ENCODE assay signal across 18 mouse cellular contexts in genomic region chr13:113914551-113914971, GRCm38 (mm10).
DNase-seq lines count a peak whose midpoint lies in the region; ATAC-seq lines count a peak whose summit lies in the region.
"Had no signal": no experiment of that assay in that cellular context is flagged by ENCODE, and none has a peak within 500 bp of the region (broad histone marks: within the 10 kb centered on the region; RNA-seq: fewer than 3 reads in every experiment).

No protein-coding gene starts in this region.

- peak overlapping the region; percentile 1; the same call in 1 of the 2 replicates for H3K4me2 ChIP-seq in hindbrain, embryonic 16.5 days (ENCODE audit: low read length)
- no peak overlapping the region for H3K4me2 ChIP-seq in neural tube, embryonic 11.5 days (ENCODE audit: low read depth)
- H3K4me2 ChIP-seq: embryonic facial prominence, embryonic 15.5 days; heart, embryonic 13.5 days had no signal

- no peak for ATAC-seq in hindbrain, embryonic 16.5 days
- ATAC-seq in neural tube, embryonic 11.5 days (ENCODE audit: insufficient read depth, low FRiP score, low TSS enrichment) = peak; percentile 54; the same call in 1 of the 2 replicates
- ATAC-seq in megakaryocyte-erythroid progenitor cell, adult 5-6 weeks (replicated peaks; ENCODE audit: low FRiP score, low TSS enrichment, poor library complexity, severe bottlenecking) = no peak
- ATAC-seq: liver, postnatal 0 days had no signal

- peaks cover 24% of the 10 kb centered on the region for H3K4me1 ChIP-seq in hindbrain, embryonic 16.5 days (ENCODE audit: control insufficient read depth, insufficient read depth, low read depth, low read length)
- H3K4me1 ChIP-seq in neural tube, embryonic 11.5 days (ENCODE audit: control insufficient read depth, insufficient read depth, low read length) = peaks cover 23% of the 10 kb centered on the region

- no peaks in the 10 kb centered on the region for H3K36me3 ChIP-seq in hindbrain, embryonic 16.5 days (ENCODE audit: control insufficient read depth, insufficient read depth, low read length)
- no peaks in the 10 kb centered on the region for H3K36me3 ChIP-seq in neural tube, embryonic 11.5 days (ENCODE audit: control insufficient read depth, insufficient read depth, low read length)
- H3K36me3 ChIP-seq: embryonic facial prominence, embryonic 15.5 days; heart, embryonic 13.5 days had no signal

- intact Hi-C loops in heart, postnatal 36 days (cut with DNase I) = no loop called here

- H3K27ac ChIP-seq in hindbrain, embryonic 16.5 days (ENCODE audit: low read depth, low read length) = no peak overlapping the region
- H3K27ac ChIP-seq in neural tube, embryonic 11.5 days (ENCODE audit: low read depth, low read length) = no peak overlapping the region
- H3K27ac ChIP-seq: embryonic facial prominence, embryonic 15.5 days; heart, embryonic 13.5 days had no signal

- 14% methylated on average over 9 of the region's 9 CpGs for WGBS in hindbrain, embryonic 16.5 days
- 26% methylated on average over 9 of the region's 9 CpGs for WGBS in neural tube, embryonic 11.5 days

- no peaks in the 10 kb centered on the region for H3K27me3 ChIP-seq in hindbrain, embryonic 16.5 days (replicated peaks; ENCODE audit: control insufficient read depth, insufficient read depth, low read length)
- no peaks in the 10 kb centered on the region for H3K27me3 ChIP-seq in neural tube, embryonic 11.5 days (ENCODE audit: control insufficient read depth, insufficient read depth, low read length)
- H3K27me3 ChIP-seq: embryonic facial prominence, embryonic 15.5 days; heart, embryonic 13.5 days had no signal

- DNase-seq in heart, adult 11 months = peak; percentile 74
- no peak for DNase-seq in heart, postnatal 36 days
- DNase-seq in embryo, embryonic 11 days = peak; percentile 74
- peak; percentile 63 for DNase-seq in neural tube, embryonic 11.5 days (ENCODE audit: low spot score)
- no peak for DNase-seq in adrenal gland, postnatal 10 days
- no peak for DNase-seq in cerebellum, adult 18-20 months
- DNase-seq: adrenal gland, postnatal 14 days; cerebellum, postnatal 14 days; kidney, adult 11 months; kidney, postnatal 25 days; liver, postnatal 0 days; right cerebral cortex, postnatal 4 days; thymus, adult 2 months had no signal

- H3K9me3 ChIP-seq in hindbrain, embryonic 16.5 days (ENCODE audit: control insufficient read depth, low read length) = no peaks in the 10 kb centered on the region
- no peaks in the 10 kb centered on the region for H3K9me3 ChIP-seq in neural tube, embryonic 11.5 days (ENCODE audit: control insufficient read depth, low read length)
- H3K9me3 ChIP-seq: embryonic facial prominence, embryonic 15.5 days; G1E; heart, embryonic 13.5 days had no signal

- no peak overlapping the region for H3K9ac ChIP-seq in hindbrain, embryonic 16.5 days (ENCODE audit: low read depth, low read length)
- H3K9ac ChIP-seq in neural tube, embryonic 11.5 days (ENCODE audit: low read length) = no peak overlapping the region
- H3K9ac ChIP-seq: embryonic facial prominence, embryonic 15.5 days; heart, embryonic 13.5 days; liver, postnatal 0 days had no signal

- H3K4me3 ChIP-seq in hindbrain, embryonic 16.5 days (ENCODE audit: low read length) = no peak overlapping the region
- no peak overlapping the region for H3K4me3 ChIP-seq in neural tube, embryonic 11.5 days (ENCODE audit: low read depth, low read length)
- H3K4me3 ChIP-seq: embryonic facial prominence, embryonic 15.5 days; heart, embryonic 13.5 days had no signal

Comparison
In these comparisons a context has a peak if more than half of its experiments do, and no peak if none do; other contexts are left out.
1. DNase-seq: peak in heart, adult 11 months (single experiment), embryo, embryonic 11 days (single experiment) and neural tube, embryonic 11.5 days (single experiment); none in heart, postnatal 36 days (0 of 2), adrenal gland, postnatal 10 days (single experiment) and cerebellum, adult 18-20 months (0 of 2).